Mouse (Mus musculus) lung, postnatal 0 days (tissue): ENCODE data around the gene Arl8a.

Source experiments
- CTCF ChIP-seq: IDR thresholded peaks from 2 replicates; pipeline ENCODE4 v1.5.1; 2016; ENCODE audit warnings: antibody characterized with exemption, mild to moderate bottlenecking
- EP300 ChIP-seq: IDR thresholded peaks from 2 replicates; pipeline ENCODE4 v1.6.1; 2016; ENCODE audit warnings: antibody characterized with exemption, mild to moderate bottlenecking, control low read depth

- TF ChIP-seq CTCF (no peak), EP300 (no peak)
These were observed 2.4 kb downstream of the Arl8a start for GRCm38 (mm10) chr1:135148996-135149395.
